Mouse (Mus musculus) myocyte (in vitro differentiated cells): ENCODE measurements around the gene Mapk14.
"Not testable (repeated sequence)": the region's sequence is repeated elsewhere in the genome, so short reads cannot be mapped to it uniquely, and the experiment has no call there.

Source experiments
- E2F4 ChIP-seq: IDR thresholded peaks from one replicate; pipeline ENCODE4 v1.6.1; 2011; ENCODE audit warnings: mild to moderate bottlenecking, control low read depth, moderate library complexity; ENCODE audit not compliant: insufficient read depth
- MYOD1 ChIP-seq, 3 experiments: IDR thresholded peaks; one replicate each; pipeline ENCODE4 v1.6.1; 2011; ENCODE audit warnings: control low read depth in 2 of 3, low read depth in 2 of 3, mild to moderate bottlenecking in 2 of 3, moderate library complexity in 1 of 3; ENCODE audit not compliant: insufficient read length in 2 of 3, control insufficient read depth in 1 of 3

DNA sequence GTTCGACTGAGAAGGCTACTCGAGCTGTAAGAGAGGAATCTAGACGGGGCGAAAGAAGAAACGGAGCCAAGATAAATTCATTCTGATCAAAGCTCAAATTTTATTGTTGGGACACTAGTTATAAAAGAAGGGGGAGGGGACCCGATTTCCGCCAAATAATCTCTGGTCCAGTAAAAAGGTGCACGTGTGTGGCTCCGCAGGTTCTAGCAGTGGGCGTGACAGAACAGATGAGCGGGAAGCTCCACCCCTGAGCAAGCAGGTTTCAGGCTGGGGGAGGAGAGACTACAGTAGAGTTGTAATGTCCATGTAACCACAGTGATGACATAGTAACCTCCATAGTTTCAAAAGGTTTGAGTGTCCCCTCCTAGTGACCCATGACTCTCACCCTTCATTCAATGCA lies 36.4 kb downstream of the Mapk14 start:
- TF ChIP-seq MYOD1 (IDR thresholded peaks at IDR 0.05; ENCODE audit: control insufficient read depth in 1 of 3, insufficient read length in 2 of 3, low read depth in 2 of 3); E2F4: not testable (repeated sequence)
